Mouse (Mus musculus) hindbrain, embryonic 11.5 days (tissue): ENCODE results near the gene Il17re. TPM values are rescaled to one million over a fixed set of nuclear protein-coding genes. Genes with fewer than 3 reads are reported as not detected.

Experiments
- ATAC-seq: fragments of 200-750 bp; cut with Nextera tagmentation; 2 replicates; pipeline ENCODE4 v1.8.0; 2017; ENCODE audit warnings: mild to moderate bottlenecking, moderate TSS enrichment, moderate library complexity; ENCODE audit not compliant: low FRiP score
- DNase-seq: peaks from one replicate; pipeline ENCODE4 v3.0.0-alpha.2; 2015; ENCODE audit warnings: low spot score
- H3K27ac ChIP-seq: fragments of 300-500 bp; sonication (generic); 2 replicates; pipeline ENCODE4 v1.5.1; 2014; ENCODE audit warnings: mild to moderate bottlenecking, low read depth, low read length
- H3K27me3 ChIP-seq: fragments of 300-500 bp; sonication (generic); 2 replicates; pipeline ENCODE4 v1.6.1; 2014; ENCODE audit warnings: mild to moderate bottlenecking, low read length, moderate library complexity, mixed read lengths; ENCODE audit not compliant: control insufficient read depth, insufficient read depth
- H3K36me3 ChIP-seq: fragments of 300-500 bp; sonication (generic); 2 replicates; pipeline ENCODE4 v1.6.1; 2014; ENCODE audit warnings: mild to moderate bottlenecking, low read length, moderate library complexity, mixed read lengths; ENCODE audit not compliant: control insufficient read depth, insufficient read depth
- H3K4me1 ChIP-seq: fragments of 300-500 bp; sonication (generic); replicated peaks from 2 replicates; pipeline ENCODE4 v1.6.1; 2014; ENCODE audit warnings: low read length, mixed read lengths; ENCODE audit not compliant: control insufficient read depth, insufficient read depth
- H3K4me2 ChIP-seq: fragments of 300-500 bp; sonication (generic); replicated peaks from 2 replicates; pipeline ENCODE4 v1.6.1; 2014; ENCODE audit warnings: mild to moderate bottlenecking, low read depth, low read length
- H3K4me3 ChIP-seq: fragments of 300-500 bp; sonication (generic); 2 replicates; pipeline ENCODE4 v1.5.1; 2014; ENCODE audit warnings: low read depth, low read length
- H3K9ac ChIP-seq: fragments of 300-500 bp; sonication (generic); 2 replicates; pipeline ENCODE4 v1.6.1; 2014; ENCODE audit warnings: low read depth, low read length
- H3K9me3 ChIP-seq: fragments of 300-500 bp; sonication (generic); 2 replicates; pipeline ENCODE4 v1.6.1; 2016; ENCODE audit warnings: low read length; ENCODE audit not compliant: control insufficient read depth
- WGBS: fragments of 180-500 bp; shearing (Covaris S2); extraction: QIAGEN DNeasy Blood & Tissue Kit; methylation state at CpG from one replicate; pipeline ENCODE4 v1.1.7; 2014; 5-methylcytosine and 5-hydroxymethylcytosine counted together
- polyA plus RNA-seq: library from polyadenylated mRNA; unstranded; fragments of >200 nt; fragmentation: Nextera tagmentation; extraction: Ambion mirVana; gene quantifications from 2 replicates; pipeline ENCODE4 v1.2.1, GENCODE M21; 2014

Il17re gene
- 0.77 and 0.88 TPM in 2 replicates for polyA plus RNA-seq

- WGBS: 78% methylated on average over 10 of the region's 10 CpGs
- Histone ChIP-seq H3K9ac (no peak within 1 kb of the TSS), H3K4me1 (no peaks in the 10 kb centered on the region), H3K36me3 (no peaks in the 10 kb centered on the region), H3K4me2 (no peak within 1 kb of the TSS), H3K27me3 (no peaks in the 10 kb centered on the region), H3K27ac (no peak within 1 kb of the TSS), H3K9me3 (no peaks in the 10 kb centered on the region), H3K4me3 (no peak within 1 kb of the TSS)
- DNase-seq (no peak), ATAC-seq (no peak)
Observed at GRCm38 (mm10) chr6:113457952-113458534, at the start of gene Il17re. Gene Il17re, plus strand, starts transcription at chr6:113458484.

DNA sequence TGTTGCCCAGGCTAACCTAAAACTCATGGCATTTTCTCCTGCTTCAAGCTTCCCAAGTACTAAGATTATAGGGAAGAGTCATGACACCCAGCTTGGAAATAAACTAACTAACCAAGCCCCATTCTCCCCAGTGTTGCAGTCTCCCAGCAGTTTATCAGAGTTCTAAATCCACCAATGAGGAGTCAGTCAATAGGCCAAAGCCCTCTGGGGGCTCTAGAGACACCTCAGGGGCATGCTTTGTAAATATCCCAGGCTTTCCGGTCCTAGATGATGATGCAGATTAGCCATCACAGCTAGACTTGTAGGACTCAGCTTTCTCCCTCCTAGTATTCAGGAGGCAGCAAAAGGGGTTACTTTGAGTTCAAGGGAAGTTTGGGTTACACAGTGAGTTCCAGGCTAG, 48.3 kb upstream of the Il17re start:
- Histone ChIP-seq H3K4me3 (no peak overlapping the region), H3K27ac (no peak overlapping the region), H3K4me1 (no peaks in the 10 kb centered on the region), H3K27me3 (no peaks in the 10 kb centered on the region), H3K9me3 (no peaks in the 10 kb centered on the region), H3K9ac (no peak overlapping the region), H3K36me3 (0 out of 2 replicates have a peak, but pooled peaks cover 4% of the 10 kb centered on the region), H3K4me2 (no peak overlapping the region)
- DNase-seq (no peak), ATAC-seq (no peak)
- WGBS: 66% methylated on average over 1 of the region's 1 CpGs

DNA sequence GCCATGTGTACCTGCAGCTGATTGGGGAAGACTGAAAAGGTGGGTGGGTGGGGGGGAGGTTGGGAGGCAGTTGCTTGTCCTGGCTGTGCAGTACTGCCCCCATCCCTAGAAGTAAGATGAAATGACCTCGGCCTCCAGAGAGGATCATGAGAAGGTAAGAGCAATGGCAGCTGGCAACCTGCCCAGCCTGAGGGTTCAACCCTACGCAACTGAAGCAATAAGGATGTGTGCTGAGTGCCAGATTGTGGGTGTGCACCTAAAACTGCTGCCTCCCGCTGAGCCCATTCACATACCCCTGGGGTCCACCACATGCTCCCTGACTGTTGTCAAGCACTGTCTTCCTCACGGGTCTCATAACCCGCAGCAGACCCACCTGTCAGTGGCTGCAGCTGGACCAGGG, 41.9 kb upstream of the Il17re start:
- Histone ChIP-seq H3K9ac (no peak overlapping the region), H3K27ac (no peak overlapping the region), H3K4me2 (no peak overlapping the region), H3K4me3 (no peak overlapping the region), H3K27me3 (no peaks in the 10 kb centered on the region), H3K36me3 (no peaks in the 10 kb centered on the region), H3K9me3 (no peaks in the 10 kb centered on the region), H3K4me1 (peaks cover 7% of the 10 kb centered on the region; the same call in 1 of the 2 replicates)
- 88% methylated on average over 5 of the region's 5 CpGs for WGBS
- ATAC-seq (no peak), DNase-seq (no peak)

- DNase-seq (no peak), ATAC-seq (peak; percentile 76)
- peak overlapping the region; percentile 67 for H3K9ac ChIP-seq
- peak overlapping the region; percentile 94 for H3K4me2 ChIP-seq
- WGBS: 16% methylated on average over 16 of the region's 16 CpGs
- H3K27me3 ChIP-seq: no peaks in the 10 kb centered on the region
- no peaks in the 10 kb centered on the region for H3K36me3 ChIP-seq
- H3K4me1 ChIP-seq: peaks cover 7% of the 10 kb centered on the region; the same call in 1 of the 2 replicates
- H3K27ac ChIP-seq: no peak overlapping the region
- peak overlapping the region; percentile 67 for H3K4me3 ChIP-seq
- H3K9me3 ChIP-seq: no peaks in the 10 kb centered on the region
Observed at GRCm38 (mm10) chr6:113418441-113419198, 39.7 kb upstream of the Il17re start.

GRCm38 (mm10) chr6:113419199-113419587, 39.1 kb upstream of the Il17re start, which contains the start of gene Rpusd3:
Gene Rpusd3, minus strand, starts transcription at chr6:113419340.
- Histone ChIP-seq H3K9me3 (no peaks in the 10 kb centered on the region), H3K36me3 (no peaks in the 10 kb centered on the region), H3K27me3 (no peaks in the 10 kb centered on the region), H3K4me2 (peak within 1 kb of the TSS; percentile 94), H3K4me1 (peaks cover 7% of the 10 kb centered on the region; the same call in 1 of the 2 replicates), H3K4me3 (peak within 1 kb of the TSS; percentile 67), H3K9ac (peak within 1 kb of the TSS; percentile 67), H3K27ac (no peak within 1 kb of the TSS)
- peak; percentile 98 for ATAC-seq
- peak; percentile 99 for DNase-seq
- WGBS: under 1% methylated on average over 25 of the region's 25 CpGs

DNA sequence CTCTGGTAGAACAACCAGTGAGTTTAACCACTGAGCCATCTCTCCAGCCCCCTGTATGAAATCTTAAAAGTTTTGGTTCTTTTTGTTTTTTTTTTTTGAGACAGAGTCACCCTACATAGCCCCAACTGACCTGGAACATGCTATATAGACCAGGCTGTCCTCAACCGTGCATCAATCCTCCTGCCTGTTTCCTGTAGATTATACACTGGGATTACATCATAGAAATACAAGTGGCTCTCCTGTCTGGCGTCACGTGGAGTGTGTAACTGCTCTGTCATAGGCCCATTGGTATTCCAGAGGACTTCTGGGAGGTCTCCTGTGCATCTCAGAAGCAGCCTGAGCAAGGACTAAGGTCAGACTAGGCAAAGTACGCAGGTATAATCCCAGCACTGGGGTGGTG, 35.3 kb upstream of the Il17re start:
- WGBS: 84% methylated on average over 4 of the region's 4 CpGs
- no peak for DNase-seq
- no peak overlapping the region for H3K9ac ChIP-seq
- no peak for ATAC-seq
- no peaks in the 10 kb centered on the region for H3K36me3 ChIP-seq
- H3K27ac ChIP-seq: no peak overlapping the region
- H3K4me3 ChIP-seq: no peak overlapping the region
- no peaks in the 10 kb centered on the region for H3K27me3 ChIP-seq
- H3K9me3 ChIP-seq: no peaks in the 10 kb centered on the region
- H3K4me2 ChIP-seq: no peak overlapping the region
- peaks cover 4% of the 10 kb centered on the region; the same call in 1 of the 2 replicates for H3K4me1 ChIP-seq

GRCm38 (mm10) chr6:113424187-113424586, 34.1 kb upstream of the Il17re start:
- DNase-seq (no peak), ATAC-seq (no peak)
- no peak overlapping the region for H3K4me2 ChIP-seq
- WGBS: 83% methylated on average over 7 of the region's 7 CpGs
- no peak overlapping the region for H3K27ac ChIP-seq
- no peak overlapping the region for H3K9ac ChIP-seq
- no peaks in the 10 kb centered on the region for H3K36me3 ChIP-seq
- no peaks in the 10 kb centered on the region for H3K27me3 ChIP-seq
- H3K4me3 ChIP-seq: no peak overlapping the region
- H3K4me1 ChIP-seq: no peaks in the 10 kb centered on the region
- no peaks in the 10 kb centered on the region for H3K9me3 ChIP-seq

GRCm38 (mm10) chr6:113426696-113427095, 31.6 kb upstream of the Il17re start:
- Histone ChIP-seq H3K27me3 (no peaks in the 10 kb centered on the region), H3K4me2 (no peak overlapping the region), H3K36me3 (no peaks in the 10 kb centered on the region), H3K9me3 (no peaks in the 10 kb centered on the region), H3K4me1 (no peaks in the 10 kb centered on the region), H3K27ac (no peak overlapping the region), H3K9ac (no peak overlapping the region), H3K4me3 (no peak overlapping the region)
- DNase-seq (no peak), ATAC-seq (no peak)
- 86% methylated on average over 4 of the region's 4 CpGs for WGBS

DNA sequence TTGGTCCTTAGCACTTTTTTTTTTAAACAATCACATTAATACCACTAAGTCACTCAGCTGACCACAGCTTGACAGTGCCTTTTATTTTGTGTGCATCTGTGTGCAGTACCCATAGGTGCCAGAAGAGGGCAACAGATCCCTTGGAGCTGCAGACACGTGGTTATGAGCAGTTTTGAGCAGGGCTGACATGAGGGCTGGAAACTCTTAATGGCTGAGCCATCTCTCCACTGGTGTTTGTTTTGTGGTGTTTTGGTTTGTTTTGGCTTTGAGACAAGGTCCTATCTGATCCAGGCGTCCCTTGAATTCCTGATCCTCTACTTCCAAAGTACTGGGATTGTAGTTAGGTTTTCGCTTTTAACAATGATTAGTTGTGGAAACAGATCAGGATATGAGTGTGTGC, 30.9 kb upstream of the Il17re start:
- no peak for ATAC-seq
- Histone ChIP-seq H3K4me1 (no peaks in the 10 kb centered on the region), H3K27me3 (no peaks in the 10 kb centered on the region), H3K9ac (no peak overlapping the region), H3K4me2 (no peak overlapping the region), H3K9me3 (no peaks in the 10 kb centered on the region), H3K36me3 (no peaks in the 10 kb centered on the region), H3K4me3 (no peak overlapping the region), H3K27ac (no peak overlapping the region)
- DNase-seq: peak; percentile 62
- 62% methylated on average over 3 of the region's 3 CpGs for WGBS
